24 mouse cellular contexts compared by ENCODE assay signal in genomic region chr9:65382751-65383097, GRCm38 (mm10). TPM values are rescaled to one million over a fixed set of nuclear protein-coding genes. Genes with fewer than 3 reads are reported as not detected.
DNase-seq lines count a peak whose midpoint lies in the region; ATAC-seq and TF ChIP-seq lines count a peak whose summit lies in the region.
"Had no signal": no experiment of that assay in that cellular context is flagged by ENCODE, and none has a peak within 500 bp of the region (broad histone marks: within the 10 kb centered on the region; RNA-seq: fewer than 3 reads in every experiment).

No protein-coding gene starts in this region.

- no peak overlapping the region for H3K4me3 ChIP-seq in heart, embryonic 14.5 days (ENCODE audit: control insufficient read depth in 1 of 2, insufficient read depth in 1 of 2, low read depth in 1 of 2, low read length in 2 of 2)
- H3K4me3 ChIP-seq in lung, postnatal 0 days (ENCODE audit: low read depth, low read length), result no peak overlapping the region
- no peak overlapping the region for H3K4me3 ChIP-seq in lung, adult 2 months (replicated peaks; ENCODE audit: extremely low read depth, low read depth, low read length)
- H3K4me3 ChIP-seq in stomach, embryonic 16.5 days (replicated peaks; ENCODE audit: low read length), result no peak overlapping the region
- H3K4me3 ChIP-seq: forebrain, embryonic 13.5 days; hindbrain, embryonic 12.5 days; limb, embryonic 10.5 days; midbrain, embryonic 12.5 days; neural tube, embryonic 12.5 days had no signal

- no peak overlapping the region for H3K4me2 ChIP-seq in heart, embryonic 14.5 days (ENCODE audit: low read length)
- no peak overlapping the region for H3K4me2 ChIP-seq in lung, postnatal 0 days (replicated peaks; ENCODE audit: low read depth, low read length)
- H3K4me2 ChIP-seq in stomach, embryonic 16.5 days (ENCODE audit: low read depth, low read length), result no peak overlapping the region
- H3K4me2 ChIP-seq: forebrain, embryonic 13.5 days; hindbrain, embryonic 12.5 days; midbrain, embryonic 12.5 days; neural tube, embryonic 12.5 days had no signal

- no peak for TF ChIP-seq POLR2A in lung, adult 2 months (IDR thresholded peaks at IDR 0.05; ENCODE audit: borderline replicate concordance, extremely low read depth, low read depth, low read length)

- TF ChIP-seq EP300 in lung, postnatal 0 days (IDR thresholded peaks at IDR 0.05), result no peak

- peaks cover 7 to 9% of the 10 kb centered on the region in 2 experiments; a peak in 2 of 4 replicates for H3K4me1 ChIP-seq in heart, embryonic 14.5 days (ENCODE audit: control insufficient read depth in 2 of 2, insufficient read depth in 2 of 2, low read length in 2 of 2)
- peaks cover 3% of the 10 kb centered on the region; the same call in 1 of the 2 replicates for H3K4me1 ChIP-seq in lung, postnatal 0 days (ENCODE audit: insufficient read depth, low read depth, low read length)
- H3K4me1 ChIP-seq in lung, adult 2 months (ENCODE audit: control insufficient read depth, insufficient read depth, low read length), result peaks cover 3% of the 10 kb centered on the region; the same call in 1 of the 2 replicates
- H3K4me1 ChIP-seq in stomach, embryonic 16.5 days (ENCODE audit: control insufficient read depth, insufficient read depth, low read length), result peaks cover 10% of the 10 kb centered on the region

- peak overlapping the region; percentile 31; the same call in 1 of the 2 replicates for H3K9ac ChIP-seq in heart, embryonic 14.5 days (ENCODE audit: low read length)
- no peak overlapping the region for H3K9ac ChIP-seq in lung, postnatal 0 days (replicated peaks; ENCODE audit: low read depth)
- no peak overlapping the region for H3K9ac ChIP-seq in stomach, embryonic 16.5 days (ENCODE audit: low read length)
- H3K9ac ChIP-seq: forebrain, embryonic 13.5 days; hindbrain, embryonic 12.5 days; midbrain, embryonic 12.5 days; neural tube, embryonic 12.5 days had no signal

- WGBS in heart, embryonic 14.5 days, result 49% methylated on average over 3 of the region's 3 CpGs
- 20% methylated on average over 3 of the region's 3 CpGs for WGBS in lung, postnatal 0 days
- WGBS in lung, adult 2 months, result 44% methylated on average over 3 of the region's 3 CpGs
- WGBS in stomach, embryonic 16.5 days, result 46% methylated on average over 3 of the region's 3 CpGs

- H3K9me3 ChIP-seq in heart, embryonic 14.5 days (ENCODE audit: control insufficient read depth, low read length), result no peaks in the 10 kb centered on the region
- no peaks in the 10 kb centered on the region for H3K9me3 ChIP-seq in lung, postnatal 0 days (ENCODE audit: low read length)
- H3K9me3 ChIP-seq in stomach, embryonic 16.5 days (replicated peaks; ENCODE audit: control insufficient read depth, low read length), result no peaks in the 10 kb centered on the region
- H3K9me3 ChIP-seq: forebrain, embryonic 13.5 days; G1E; hindbrain, embryonic 12.5 days; limb, embryonic 10.5 days; midbrain, embryonic 12.5 days; neural tube, embryonic 12.5 days had no signal

- no peak for ATAC-seq in heart, embryonic 14.5 days (ENCODE audit: insufficient number of reproducible peaks, insufficient read depth, low FRiP score, low read depth)
- ATAC-seq in lung, postnatal 0 days, result no peak
- ATAC-seq in stomach, embryonic 16.5 days (ENCODE audit: insufficient read depth, low FRiP score), result no peak
- ATAC-seq: forebrain, embryonic 13.5 days had no signal

- peaks cover 2% of the 10 kb centered on the region; the same call in 1 of the 2 replicates for H3K36me3 ChIP-seq in heart, embryonic 14.5 days (ENCODE audit: control insufficient read depth, insufficient read depth, low read length)
- no peaks in the 10 kb centered on the region for H3K36me3 ChIP-seq in lung, postnatal 0 days (ENCODE audit: insufficient read depth, low read length)
- no peaks in the 10 kb centered on the region for H3K36me3 ChIP-seq in stomach, embryonic 16.5 days (ENCODE audit: control insufficient read depth, insufficient read depth, low read length)
- H3K36me3 ChIP-seq: G1E; midbrain, embryonic 12.5 days had no signal

- H3K27ac ChIP-seq in heart, embryonic 14.5 days (replicated peaks in 1 of 2; ENCODE audit: control insufficient read depth in 1 of 2, insufficient read depth in 1 of 2, low read depth in 2 of 2, low read length in 2 of 2), result no peak overlapping the region
- peak overlapping the region; percentile 87 for H3K27ac ChIP-seq in lung, postnatal 0 days (ENCODE audit: low read length)
- peak overlapping the region; percentile 58; the same call in 1 of the 2 replicates for H3K27ac ChIP-seq in stomach, embryonic 16.5 days (ENCODE audit: low read length)
- H3K27ac ChIP-seq: forebrain, embryonic 13.5 days; hindbrain, embryonic 12.5 days; limb, embryonic 10.5 days; macrophage; midbrain, embryonic 12.5 days; neural tube, embryonic 12.5 days had no signal

- peak; percentile 11 for DNase-seq in cerebellum, adult 11-12 months
- DNase-seq in cerebellum, adult 9-11 months, result no peak
- no peak for DNase-seq in heart, adult 8-10 months (ENCODE audit: low spot score)
- peak; percentile 48 for DNase-seq in lung, postnatal 0 days (ENCODE audit: low spot score)
- no peak for DNase-seq in lung, adult 2 months
- DNase-seq in layer of hippocampus, postnatal 14 days (ENCODE audit: low spot score in 2 of 2), result no peak
- DNase-seq: heart, postnatal 10 days; kidney, adult 8-10 months; kidney, postnatal 36 days; thymus, postnatal 25 days had no signal

- no peak for TF ChIP-seq CTCF in lung, postnatal 0 days (IDR thresholded peaks at IDR 0.05)
- no peak for TF ChIP-seq CTCF in lung, adult 2 months (IDR thresholded peaks at IDR 0.05; ENCODE audit: insufficient read depth, low read length)

- no peaks in the 10 kb centered on the region for H3K27me3 ChIP-seq in heart, embryonic 14.5 days (ENCODE audit: control insufficient read depth, insufficient read depth, low read length)
- H3K27me3 ChIP-seq in lung, postnatal 0 days (replicated peaks; ENCODE audit: insufficient read depth, low read length), result no peaks in the 10 kb centered on the region
- no peaks in the 10 kb centered on the region for H3K27me3 ChIP-seq in stomach, embryonic 16.5 days (ENCODE audit: control insufficient read depth, insufficient read depth, low read length)
- H3K27me3 ChIP-seq: forebrain, embryonic 13.5 days; hindbrain, embryonic 12.5 days; neural tube, embryonic 12.5 days had no signal

RNA-seq across cellular contexts. Expression of gene Kbtbd13, which starts 8.7 kb away (rescaled TPM):
- 0.73 and 1.5 TPM in 2 replicates for polyA plus RNA-seq in heart, embryonic 14.5 days (2014; fragmentation: Nextera tagmentation; extraction: Ambion mirVana)
- 1 to 10 TPM; 2.4 to 3.6 (median 3.1) TPM for total RNA-seq in heart, adult 8-10 months (2022)
- polyA plus RNA-seq in lung, postnatal 0 days (2015; fragmentation: Nextera tagmentation; extraction: Ambion mirVana), result 2.4 and 2.9 TPM in 2 replicates
- 1.3 and 2.0 TPM in 2 replicates for polyA plus RNA-seq in lung, adult 2 months (2012; rRNA removed)
- 0.97 and 1.3 TPM in 2 replicates for polyA plus RNA-seq in stomach, embryonic 16.5 days (2015; fragmentation: Nextera tagmentation; extraction: Ambion mirVana)
- total RNA-seq in layer of hippocampus, postnatal 14 days (2021), result under 1 TPM; 0.21 to 0.25 TPM
- total RNA-seq: G1E; monocyte, adult 5-6 weeks had no signal
- polyA plus RNA-seq: G1E, macrophage had no signal

RNA-seq across cellular contexts. Expression of gene Rasl12, which starts 15.6 kb away (rescaled TPM):
- polyA plus RNA-seq in heart, embryonic 14.5 days (2014; fragmentation: Nextera tagmentation; extraction: Ambion mirVana), result 5.5 and 6.1 TPM in 2 replicates
- 1 to 10 TPM; 5.5 to 8.0 (median 6.0) TPM for total RNA-seq in heart, adult 8-10 months (2022)
- 73.2 and 84.4 TPM in 2 replicates for polyA plus RNA-seq in lung, postnatal 0 days (2015; fragmentation: Nextera tagmentation; extraction: Ambion mirVana)
- polyA plus RNA-seq in lung, adult 2 months (2012; rRNA removed), result 74.0 and 81.4 TPM in 2 replicates
- polyA plus RNA-seq in stomach, embryonic 16.5 days (2015; fragmentation: Nextera tagmentation; extraction: Ambion mirVana), result 7.6 TPM in 2 replicates
- total RNA-seq in layer of hippocampus, postnatal 14 days (2021), result 1 to 10 TPM; 3.6 to 4.8 TPM
- total RNA-seq: granulocyte monocyte progenitor cell, adult 5-6 weeks had no signal
- polyA plus RNA-seq: G1E, macrophage had no signal

RNA-seq across cellular contexts. Expression of gene Ubap1l, which starts 21.9 kb away (rescaled TPM):
- not detected in 2 replicates for polyA plus RNA-seq in heart, embryonic 14.5 days (2014; fragmentation: Nextera tagmentation; extraction: Ambion mirVana)
- under 1 TPM in 2 of 4 experiments, not detected in 2; 0.27 to 0.40 TPM for total RNA-seq in heart, adult 8-10 months (2022)
- 0.33 and 0.40 TPM in 2 replicates for polyA plus RNA-seq in lung, postnatal 0 days (2015; fragmentation: Nextera tagmentation; extraction: Ambion mirVana)
- 0.37 and 0.58 TPM in 2 replicates for polyA plus RNA-seq in lung, adult 2 months (2012; rRNA removed)
- polyA plus RNA-seq in stomach, embryonic 16.5 days (2015; fragmentation: Nextera tagmentation; extraction: Ambion mirVana), result 0.40 TPM in 1 of 2 replicates, not detected in the other
- 1 to 10 TPM; 3.8 to 6.5 TPM for total RNA-seq in layer of hippocampus, postnatal 14 days (2021)
- total RNA-seq: common myeloid progenitor, adult 5-6 weeks; granulocyte monocyte progenitor cell, adult 5-6 weeks; monocyte, adult 5-6 weeks had no signal
- polyA plus RNA-seq: embryonic facial prominence, embryonic 11.5 days; macrophage had no signal

RNA-seq across cellular contexts. Expression of gene Pdcd7, which starts 36.8 kb away (rescaled TPM):
- polyA plus RNA-seq in heart, embryonic 14.5 days (2014; fragmentation: Nextera tagmentation; extraction: Ambion mirVana), result 8.4 and 10.9 TPM in 2 replicates
- total RNA-seq in heart, adult 8-10 months (2022), result 10 to 100 TPM; 13.3 to 16.8 (median 16.0) TPM
- polyA plus RNA-seq in lung, postnatal 0 days (2015; fragmentation: Nextera tagmentation; extraction: Ambion mirVana), result 8.6 and 8.7 TPM in 2 replicates
- polyA plus RNA-seq in lung, adult 2 months (2012; rRNA removed), result 10.9 and 12.1 TPM in 2 replicates
- polyA plus RNA-seq in stomach, embryonic 16.5 days (2015; fragmentation: Nextera tagmentation; extraction: Ambion mirVana), result 3.4 and 3.6 TPM in 2 replicates
- total RNA-seq in layer of hippocampus, postnatal 14 days (2021), result 10 to 100 TPM; 22.4 to 27.2 TPM

RNA-seq across cellular contexts. Expression of gene Slc51b, which starts 40.0 kb away (rescaled TPM):
- polyA plus RNA-seq in heart, embryonic 14.5 days (2014; fragmentation: Nextera tagmentation; extraction: Ambion mirVana), result not detected in 2 replicates
- total RNA-seq in heart, adult 8-10 months (2022), result not detected
- not detected in 2 replicates for polyA plus RNA-seq in lung, postnatal 0 days (2015; fragmentation: Nextera tagmentation; extraction: Ambion mirVana)
- not detected in 2 replicates for polyA plus RNA-seq in lung, adult 2 months (2012; rRNA removed)
- 0.69 and 1.7 TPM in 2 replicates for polyA plus RNA-seq in stomach, embryonic 16.5 days (2015; fragmentation: Nextera tagmentation; extraction: Ambion mirVana)
- not detected for total RNA-seq in layer of hippocampus, postnatal 14 days (2021)
- total RNA-seq: common myeloid progenitor, adult 5-6 weeks; G1E; granulocyte monocyte progenitor cell, adult 5-6 weeks; heart, postnatal 10 days; left cerebral cortex, adult 8-10 months; monocyte, adult 5-6 weeks had no signal
- polyA plus RNA-seq: embryonic facial prominence, embryonic 11.5 days; forebrain, embryonic 13.5 days; G1E; hindbrain, embryonic 12.5 days; limb, embryonic 10.5 days; macrophage; midbrain, embryonic 12.5 days; neural tube, embryonic 12.5 days had no signal

Comparison
In these comparisons a context has a peak if more than half of its experiments do, and no peak if none do; other contexts are left out.
1. DNase-seq: peak in cerebellum, adult 11-12 months (single experiment) and lung, postnatal 0 days (single experiment); none in cerebellum, adult 9-11 months (single experiment), heart, adult 8-10 months (single experiment), lung, adult 2 months (single experiment) and layer of hippocampus, postnatal 14 days (0 of 2).
2. H3K27ac ChIP-seq: peak in lung, postnatal 0 days (single experiment) and stomach, embryonic 16.5 days (single experiment); none in heart, embryonic 14.5 days (0 of 2).